Mouse (Mus musculus) MEL (cell line): ENCODE results near the gene Manf. TPM values are rescaled to one million over a fixed set of nuclear protein-coding genes. Genes with fewer than 3 reads are reported as not detected.

ENCODE experiments used
- DNase-seq: peaks from one replicate; pipeline ENCODE4 v3.0.0; 2011; ENCODE audit warnings: low read depth, low spot score
- H3K27ac ChIP-seq: 2 replicates; pipeline ENCODE4 v1.5.1; 2012; ENCODE audit warnings: low read depth, mild to moderate bottlenecking, control low read depth, low read length, moderate library complexity; ENCODE audit not compliant: control insufficient read depth
- H3K27me3 ChIP-seq, 2 experiments: fragments of 150-350 bp in 1 of 2; sonication (generic) in 1 of 2; 2 replicates each; pipeline ENCODE4 v1.6.1; 2012; ENCODE audit warnings: low read length in 2 of 2, mild to moderate bottlenecking in 2 of 2, improper control_type of control experiment in 1 of 2, moderate library complexity in 1 of 2; ENCODE audit not compliant: insufficient read depth in 2 of 2, control insufficient read depth in 1 of 2
- H3K36me3 ChIP-seq, 2 experiments: 2 replicates each; pipeline ENCODE4 v1.6.1; 2012 to 2014; ENCODE audit warnings: low read length in 2 of 2, improper control_type of control experiment in 1 of 2, inconsistent platforms in 1 of 2, mild to moderate bottlenecking in 1 of 2; ENCODE audit not compliant: insufficient read depth in 2 of 2, control insufficient read depth in 1 of 2
- H3K4me1 ChIP-seq, 2 experiments: fragments of 150-350 bp in 1 of 2; sonication (generic) in 1 of 2; 2 replicates each; pipeline ENCODE4 v1.6.1; 2012; ENCODE audit warnings: low read length in 2 of 2, improper control_type of control experiment in 1 of 2, mild to moderate bottlenecking in 1 of 2; ENCODE audit not compliant: insufficient read depth in 2 of 2, control insufficient read depth in 1 of 2
- H3K4me3 ChIP-seq, 2 experiments: fragments of 150-350 bp in 1 of 2; sonication (generic) in 1 of 2; 2 replicates each; pipeline ENCODE4 v1.5.1; 2012; ENCODE audit warnings: low read depth in 2 of 2, low read length in 2 of 2, mild to moderate bottlenecking in 2 of 2, moderate library complexity in 2 of 2, control low read depth in 1 of 2, improper control_type of control experiment in 1 of 2; ENCODE audit not compliant: control insufficient read depth in 1 of 2, insufficient read depth in 1 of 2
- H3K79me2 ChIP-seq: 2 replicates; pipeline ENCODE4 v1.6.1; 2012; ENCODE audit warnings: mild to moderate bottlenecking, low read length, moderate library complexity; ENCODE audit not compliant: control insufficient read depth, poor library complexity, insufficient read depth
- H3K9ac ChIP-seq: 2 replicates; pipeline ENCODE4 v1.6.1; 2012; ENCODE audit warnings: low read depth, mild to moderate bottlenecking, control low read depth, low read length, moderate library complexity; ENCODE audit not compliant: control insufficient read depth, poor library complexity, severe bottlenecking
- H3K9me3 ChIP-seq: fragments of 150-350 bp; sonication (generic); replicated peaks from 2 replicates; pipeline ENCODE4 v1.6.1; 2012; ENCODE audit warnings: mild to moderate bottlenecking, low read length, improper control_type of control experiment, moderate library complexity; ENCODE audit not compliant: insufficient read depth
- CHD1 ChIP-seq: IDR thresholded peaks from 2 replicates; pipeline ENCODE4 v1.6.1; 2012; ENCODE audit warnings: low read depth, mild to moderate bottlenecking, inconsistent platforms, low read length, improper control_type of control experiment
- CHD2 ChIP-seq: IDR thresholded peaks from 2 replicates; pipeline ENCODE4 v1.6.1; 2011; ENCODE audit warnings: low read length, improper control_type of control experiment
- CTCF ChIP-seq, 3 experiments: IDR thresholded peaks in 2 of 3; conservative IDR thresholded peaks in 1 of 3; 2 replicates each; pipeline ENCODE4 v1.5.1; 2011 to 2012; ENCODE audit warnings: low read length in 3 of 3, low read depth in 2 of 3, mild to moderate bottlenecking in 2 of 3, improper control_type of control experiment in 1 of 3, inconsistent platforms in 1 of 3, mixed read lengths in 1 of 3, moderate library complexity in 1 of 3; ENCODE audit not compliant: control insufficient read depth in 1 of 3, insufficient read depth in 1 of 3, poor library complexity in 1 of 3, severe bottlenecking in 1 of 3
- E2F4 ChIP-seq: IDR thresholded peaks from 2 replicates; pipeline ENCODE4 v1.6.1; 2011; ENCODE audit warnings: low read depth, low read length, improper control_type of control experiment, borderline replicate concordance
- ELF1 ChIP-seq: IDR thresholded peaks from 2 replicates; pipeline ENCODE4 v1.6.1; 2014; ENCODE audit warnings: low read depth, mild to moderate bottlenecking, inconsistent platforms, low read length, improper control_type of control experiment, moderate library complexity
- ETS1 ChIP-seq: IDR thresholded peaks from 2 replicates; pipeline ENCODE4 v1.6.1; 2012; ENCODE audit warnings: low read depth, mild to moderate bottlenecking, inconsistent platforms, low read length, improper control_type of control experiment, moderate library complexity
- GABPA ChIP-seq: IDR thresholded peaks from 2 replicates; pipeline ENCODE4 v1.6.1; 2012; ENCODE audit warnings: low read depth, mild to moderate bottlenecking, inconsistent platforms, low read length, improper control_type of control experiment, moderate library complexity
- GATA1 ChIP-seq: IDR thresholded peaks from 2 replicates; pipeline ENCODE4 v1.6.1; 2011; ENCODE audit warnings: low read depth, low read length, improper control_type of control experiment
- KAT2A ChIP-seq: conservative IDR thresholded peaks from 2 replicates; pipeline ENCODE4 v1.6.1; 2012; ENCODE audit warnings: low read depth, low read length, improper control_type of control experiment, inconsistent platforms
- MAFK ChIP-seq: IDR thresholded peaks from 2 replicates; pipeline ENCODE4 v1.6.1; 2011; ENCODE audit warnings: low read depth, mild to moderate bottlenecking, low read length, improper control_type of control experiment, borderline replicate concordance
- MAX ChIP-seq: IDR thresholded peaks from 2 replicates; pipeline ENCODE4 v1.6.1; 2011; ENCODE audit warnings: low read length, improper control_type of control experiment
- MYB ChIP-seq: IDR thresholded peaks from 2 replicates; pipeline ENCODE4 v1.6.1; 2011; ENCODE audit warnings: mild to moderate bottlenecking, low read depth, low read length, improper control_type of control experiment
- MYC ChIP-seq: IDR thresholded peaks from 2 replicates; pipeline ENCODE4 v1.6.1; 2011; ENCODE audit warnings: low read depth, mild to moderate bottlenecking, low read length, improper control_type of control experiment, moderate library complexity
- NELFE ChIP-seq: IDR thresholded peaks from 2 replicates; pipeline ENCODE4 v1.6.1; 2011; ENCODE audit warnings: low read depth, low read length, improper control_type of control experiment
- NRF1 ChIP-seq: IDR thresholded peaks from 2 replicates; pipeline ENCODE4 v1.6.1; 2014; ENCODE audit warnings: low read depth, mild to moderate bottlenecking, inconsistent platforms, low read length, improper control_type of control experiment, moderate library complexity; ENCODE audit not compliant: poor library complexity, insufficient read depth, severe bottlenecking
- POLR2A ChIP-seq, 2 experiments: IDR thresholded peaks; 2 replicates each; pipeline ENCODE4 v1.6.1; 2011 to 2012; ENCODE audit warnings: low read length in 2 of 2, mild to moderate bottlenecking in 2 of 2, control low read depth in 1 of 2, improper control_type of control experiment in 1 of 2, low read depth in 1 of 2, moderate library complexity in 1 of 2; ENCODE audit not compliant: control insufficient read depth in 1 of 2, insufficient read depth in 1 of 2, poor library complexity in 1 of 2
- POLR2AphosphoS2 ChIP-seq: IDR thresholded peaks from 2 replicates; pipeline ENCODE4 v1.6.1; 2011; ENCODE audit warnings: low read length, improper control_type of control experiment
- polyA plus RNA-seq, 2 experiments: library from polyadenylated mRNA; stranded (reverse) in 1 of 2; unstranded in 1 of 2; fragments of >175 nt in 1 of 2; fragments of >200 nt in 1 of 2; gene quantifications; 2 replicates each; pipeline versions ENCODE4 v1.2.1 to v1.2.4; 2012; ENCODE audit warnings: low replicate concordance in 2 of 2, low read depth in 1 of 2; ENCODE audit not compliant: insufficient read length in 2 of 2, insufficient read depth in 1 of 2, missing spikeins in 1 of 2
- total RNA-seq: library from RNA; depleted of rRNA; stranded (reverse); fragments of 300-350 nt; gene quantifications from 2 replicates; pipeline ENCODE4 v1.2.3, GENCODE M21; 2012

Manf gene
- total and polyA plus RNA-seq, 3 experiments: 289 to 316 TPM; not detected in 1

- TF ChIP-seq GATA1 (no peak), CTCF (IDR thresholded peaks at IDR 0.05 in 2 of 3, conservative IDR thresholded peaks at IDR 0.05 in 1 of 3; ENCODE audit: control insufficient read depth in 1 of 3, insufficient read depth in 1 of 3, low read depth in 2 of 3, low read length in 3 of 3, poor library complexity in 1 of 3, severe bottlenecking in 1 of 3) (peak in 2 of 3 experiments; percentile 82 to 87; a peak in 5 of 6 replicates), ELF1 (peak; percentile 55; the same call in 1 of the 2 replicates), POLR2A (IDR thresholded peaks at IDR 0.05; ENCODE audit: control insufficient read depth in 1 of 2, insufficient read depth in 1 of 2, low read depth in 1 of 2, low read length in 2 of 2, poor library complexity in 1 of 2) (peak; percentile 74 to 98; a peak in 3 of 4 replicates), MYB (no peak)
Measured at GRCm38 (mm10) chr9:106886828-106887702, 4.7 kb downstream of the Manf start, which contains the start of gene Rbm15b (continued).

- H3K36me3 ChIP-seq: peaks cover 3 to 59% of the 10 kb centered on the region in 2 experiments
- TF ChIP-seq MAX (0 out of 2 replicates have a peak, but pooled peaks have one; percentile 35), ETS1 (no peak), NRF1 (no peak)
- no peaks in the 10 kb centered on the region for H3K9me3 ChIP-seq
- H3K27me3 ChIP-seq: no peaks in the 10 kb centered on the region
- H3K4me3 ChIP-seq: peak overlapping the region; percentile 88
- H3K4me1 ChIP-seq: peaks cover 4 to 54% of the 10 kb centered on the region in 2 experiments; a peak in 3 of 4 replicates
- peaks cover 54% of the 10 kb centered on the region for H3K79me2 ChIP-seq
- DNase-seq: peak; percentile 60
- peak overlapping the region; percentile 58 for H3K27ac ChIP-seq
- H3K9ac ChIP-seq: peak overlapping the region; percentile 97
Measured at GRCm38 (mm10) chr9:106885901-106886731, 5.7 kb downstream of the Manf start.

GRCm38 (mm10) chr9:106884996-106885900, 6.5 kb downstream of the Manf start:
- H3K4me1 ChIP-seq: peaks cover 2 to 47% of the 10 kb centered on the region in 2 experiments; a peak in 3 of 4 replicates
- no peaks in the 10 kb centered on the region for H3K27me3 ChIP-seq
- TF ChIP-seq KAT2A: no peak
- no peak for TF ChIP-seq GATA1
- TF ChIP-seq CHD1: no peak
- TF ChIP-seq GABPA: no peak
- TF ChIP-seq POLR2AphosphoS2: no peak
- no peak for TF ChIP-seq MAFK
- TF ChIP-seq MYC: no peak
- no peak for TF ChIP-seq E2F4
- no peak for TF ChIP-seq ETS1
- no peak for TF ChIP-seq NRF1
- TF ChIP-seq NELFE: no peak
- no peak for TF ChIP-seq CHD2
- peaks cover 6 to 54% of the 10 kb centered on the region in 2 experiments for H3K36me3 ChIP-seq
- H3K4me3 ChIP-seq: peak overlapping the region; percentile 88
- no peak overlapping the region for H3K27ac ChIP-seq
- peak overlapping the region; percentile 97 for H3K9ac ChIP-seq
- no peaks in the 10 kb centered on the region for H3K9me3 ChIP-seq
- peaks cover 45% of the 10 kb centered on the region for H3K79me2 ChIP-seq
- DNase-seq: no peak
